Mouse (Mus musculus) c-Kit-negative CD71-positive TER-119-positive erythroid progenitor cells, embryonic 14.5 days (primary cell): ENCODE results near the gene Znrf1.
A peak's percentile ranks its signal among the peaks of the same experiment; 100 is the strongest.

Source experiments
- DNase-seq: peaks from one replicate; pipeline ENCODE4 v3.0.0-alpha.2; 2013; ENCODE audit warnings: low read depth, low spot score

The Znrf1 gene

DNA sequence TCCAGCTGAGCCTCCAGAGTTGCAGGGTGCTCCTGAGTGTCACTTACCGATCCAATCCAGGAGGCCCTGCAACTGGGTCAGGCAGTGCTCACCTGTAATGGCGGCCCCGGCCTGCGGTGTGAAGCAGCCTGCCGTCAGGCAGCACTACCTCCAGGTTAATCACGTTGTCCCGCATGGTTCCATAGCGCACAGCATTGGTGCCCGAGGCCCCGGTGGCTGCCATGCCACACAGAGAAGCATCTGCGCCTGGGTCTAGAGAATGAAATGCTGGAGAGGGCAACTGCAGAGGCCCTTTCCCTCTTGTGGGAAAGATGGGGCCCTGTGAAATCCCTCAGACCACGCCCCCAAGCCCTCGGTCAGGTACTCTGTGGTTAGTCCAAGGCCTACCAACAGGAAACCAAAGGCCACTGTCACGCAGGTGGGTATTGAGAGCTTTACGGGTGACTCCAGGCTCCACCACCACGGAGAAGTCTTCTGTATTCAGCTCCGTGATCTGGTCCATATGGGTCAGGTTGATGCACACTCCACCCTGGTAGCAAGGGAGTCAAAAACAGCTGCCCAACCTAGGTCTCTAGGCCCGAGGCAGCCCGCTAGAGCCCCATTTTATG lies 93.1 kb downstream of the Znrf1 start:
- no peak for DNase-seq

GRCm38 (mm10) chr8:111630105-111630521 lies 94.2 kb downstream of the Znrf1 start, which contains the start of gene Ldhd:
Ldhd (minus strand) TSS chr8:111630374.
- DNase-seq, result no peak

DNA sequence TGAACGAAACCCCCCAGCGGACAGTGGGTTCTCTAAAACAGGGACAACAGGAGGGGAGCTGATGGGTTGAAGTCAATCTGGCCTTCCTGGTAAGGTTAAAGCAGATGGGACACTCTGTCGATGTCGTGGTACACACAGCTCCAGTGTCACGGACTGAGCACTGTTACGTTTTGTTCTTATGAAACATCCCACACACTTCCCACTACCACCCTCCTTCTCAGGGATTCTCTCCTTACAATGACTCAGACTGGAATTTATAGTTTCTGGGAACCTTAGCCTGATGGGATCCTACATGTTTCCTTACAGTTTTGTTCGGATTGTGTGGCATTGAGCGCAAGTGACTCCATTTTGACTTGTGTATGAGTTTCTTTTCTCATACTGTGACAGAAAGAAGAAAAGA lies 95.7 kb downstream of the Znrf1 start:
- DNase-seq, result no peak

DNA sequence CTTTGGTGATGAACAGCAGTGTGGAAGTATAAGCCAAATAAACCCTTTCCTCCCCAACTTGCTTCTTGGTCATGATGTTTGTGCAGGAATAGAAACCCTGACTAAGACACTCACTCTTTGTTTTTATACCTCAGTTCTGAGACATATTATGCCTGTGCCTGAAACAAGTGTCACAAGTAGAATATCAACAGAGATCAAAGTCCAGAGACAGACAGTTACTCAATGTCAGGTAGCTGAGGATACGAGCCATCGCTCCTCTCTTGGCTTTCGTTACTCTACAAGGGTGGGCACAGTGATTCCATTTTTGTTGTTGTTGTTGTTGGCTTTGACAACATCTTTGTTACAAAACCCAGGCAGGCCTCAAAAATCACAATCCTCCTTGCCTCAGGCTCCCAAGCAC lies 97.1 kb downstream of the Znrf1 start:
- no peak for DNase-seq

DNA sequence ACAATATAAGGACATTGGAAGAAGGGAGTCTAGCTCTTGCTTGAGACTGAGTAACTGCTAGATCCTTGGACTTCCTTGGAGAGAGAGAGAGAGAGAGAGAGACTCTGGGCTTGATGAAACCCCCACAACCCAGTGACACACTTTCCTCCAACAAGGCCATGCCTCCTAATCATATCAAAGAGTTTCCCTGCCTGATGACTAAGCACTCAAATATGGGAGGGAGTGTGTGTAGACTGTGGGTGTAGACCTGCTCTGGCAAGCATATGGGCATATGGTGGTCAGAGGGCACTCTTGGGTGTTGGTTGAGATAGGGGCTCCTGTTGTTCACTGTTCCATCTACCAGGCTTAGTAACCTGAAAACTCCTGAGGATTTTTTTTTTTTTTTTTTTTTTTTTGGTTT lies 102.2 kb downstream of the Znrf1 start:
- DNase-seq, result no peak

DNA sequence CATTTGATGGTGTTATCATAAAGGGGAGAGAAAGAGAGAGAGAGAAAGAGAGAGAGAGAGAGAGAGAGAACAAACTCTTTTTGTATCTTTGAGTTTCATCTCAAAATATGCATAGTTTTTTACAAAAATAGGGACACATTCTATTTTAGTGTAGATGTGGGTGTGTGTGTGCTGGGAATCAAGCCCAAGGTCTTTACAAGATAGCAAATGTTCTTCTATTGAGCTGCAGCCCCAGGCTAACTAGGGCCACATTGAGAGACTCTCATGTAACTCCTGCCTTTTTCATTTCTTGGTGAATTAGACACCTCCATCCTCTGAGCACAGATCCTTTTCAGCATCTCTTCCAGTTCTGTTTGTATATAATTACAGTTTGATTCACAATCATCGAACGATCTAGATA lies 105.2 kb downstream of the Znrf1 start:
- no peak for DNase-seq

DNA sequence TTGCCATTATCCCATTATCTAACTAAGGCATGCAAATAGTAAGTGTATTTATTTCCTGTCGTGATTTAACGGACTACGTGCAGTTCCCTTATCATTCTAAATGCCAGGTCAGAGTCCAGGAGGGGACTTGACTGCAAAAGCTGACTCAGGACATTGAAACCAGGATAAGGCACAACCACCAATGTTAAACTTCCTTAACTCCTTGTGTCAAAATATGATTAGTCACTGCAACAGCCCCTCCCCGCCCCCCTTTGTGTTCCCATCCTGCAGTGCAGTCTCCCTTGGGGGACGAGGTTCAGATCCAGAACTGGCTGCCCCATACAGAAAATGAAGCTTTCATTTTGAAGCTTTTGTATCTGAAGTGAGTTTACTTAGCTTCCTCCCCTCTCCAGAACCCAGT lies 106.6 kb downstream of the Znrf1 start:
- no peak for DNase-seq

DNA sequence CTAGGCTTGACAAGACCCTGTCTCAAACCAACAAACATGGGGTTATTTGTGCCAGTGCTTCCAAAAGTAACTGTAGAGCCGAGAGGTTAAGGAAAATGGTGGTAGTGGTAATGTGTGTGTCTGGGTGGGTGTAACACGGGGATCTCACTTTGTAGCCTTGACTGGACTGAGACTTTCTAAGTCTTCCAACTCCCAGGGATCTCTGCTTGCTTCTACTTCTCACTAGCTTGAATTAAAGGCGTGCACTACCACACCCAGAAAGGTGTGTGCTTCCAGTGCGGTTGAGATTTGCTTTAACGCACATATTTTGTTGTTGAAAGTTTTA lies 107.0 kb downstream of the Znrf1 start:
- DNase-seq, result no peak

DNA sequence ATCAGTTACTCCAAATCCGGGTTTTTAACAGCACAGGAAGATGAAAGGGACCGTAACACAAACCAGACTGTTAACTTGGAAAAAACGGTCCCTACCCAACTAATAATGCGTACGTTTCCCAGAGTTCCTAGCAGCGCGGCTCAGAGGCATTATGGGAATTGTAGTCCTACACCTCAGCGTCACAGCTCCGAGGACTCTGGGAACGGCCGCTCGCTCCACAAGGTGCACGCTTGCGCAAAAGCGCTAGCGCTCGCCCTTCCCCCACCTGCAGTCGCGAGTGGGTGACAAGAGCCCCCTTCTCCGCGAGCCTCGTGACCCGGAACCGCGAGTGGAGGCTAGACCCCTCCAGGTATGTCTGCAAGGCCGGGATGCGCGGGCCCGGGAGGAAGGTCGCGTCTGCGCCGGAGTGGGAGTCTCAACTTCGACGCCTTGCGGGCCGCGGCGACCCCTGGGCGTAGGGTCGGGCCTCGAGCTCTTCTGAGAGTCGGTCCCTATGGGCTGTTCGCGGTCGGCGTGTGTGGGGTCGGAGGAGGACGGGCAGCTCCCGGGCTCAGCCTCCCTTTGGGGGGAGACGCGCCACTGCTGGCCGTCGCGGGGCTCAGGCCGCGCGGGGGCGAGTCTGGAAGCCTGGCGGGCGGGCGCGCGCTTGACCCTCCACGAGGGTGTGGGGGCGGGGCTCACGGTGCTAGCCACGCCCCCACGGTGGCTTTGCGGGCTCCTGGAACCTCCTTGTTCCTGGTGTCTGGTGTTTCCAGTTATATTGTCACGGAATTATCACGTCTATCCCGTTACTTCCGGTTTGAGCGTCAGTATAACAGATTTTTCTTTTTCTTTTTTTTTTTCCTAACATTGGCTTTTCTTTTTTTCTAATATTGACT lies 107.6 kb downstream of the Znrf1 start, which contains the start of gene Zfp1:
Gene Zfp1 (plus strand): TSS at position 138 of the 878 bp plus-strand sequence.
- peak; percentile 73 for DNase-seq

DNA sequence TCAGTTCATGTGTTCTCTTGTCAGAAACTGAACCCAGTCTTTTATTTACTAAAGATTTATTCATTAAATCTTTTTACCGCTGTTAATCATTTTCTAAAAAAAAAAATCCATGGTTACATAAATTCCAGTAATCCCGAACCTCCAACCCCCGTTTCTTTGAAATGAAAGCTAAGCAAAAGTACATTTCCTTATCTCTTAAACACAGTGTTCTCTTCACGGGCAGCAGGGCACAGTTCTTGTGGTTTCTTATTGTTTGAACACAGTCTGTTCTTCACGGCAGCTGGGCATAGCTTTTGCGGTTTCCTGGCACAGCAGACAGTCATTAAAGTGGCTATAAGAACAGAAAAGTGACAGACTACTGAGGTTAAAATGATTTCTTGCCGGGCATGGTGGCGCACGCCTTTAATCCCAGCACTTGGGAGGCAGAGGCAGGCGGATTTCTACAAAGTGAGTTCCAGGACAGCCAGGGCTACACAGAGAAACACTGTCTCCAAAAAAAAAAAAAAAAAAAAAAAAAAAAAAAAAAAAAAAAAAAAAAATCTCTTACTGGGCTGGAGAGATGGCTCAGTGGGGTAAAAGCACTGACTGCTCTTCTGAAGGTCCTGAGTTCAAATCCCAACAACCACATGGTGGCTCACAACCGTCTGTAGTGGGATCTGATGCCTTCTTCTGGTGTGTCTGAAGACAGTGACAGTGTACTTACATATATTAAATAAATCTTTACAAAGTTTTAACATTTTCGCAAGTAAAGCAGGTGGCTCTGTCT lies 108.6 kb downstream of the Znrf1 start:
- peak; percentile 22 for DNase-seq

GRCm38 (mm10) chr8:111645715-111646114 lies 109.8 kb downstream of the Znrf1 start:
- no peak for DNase-seq

DNA sequence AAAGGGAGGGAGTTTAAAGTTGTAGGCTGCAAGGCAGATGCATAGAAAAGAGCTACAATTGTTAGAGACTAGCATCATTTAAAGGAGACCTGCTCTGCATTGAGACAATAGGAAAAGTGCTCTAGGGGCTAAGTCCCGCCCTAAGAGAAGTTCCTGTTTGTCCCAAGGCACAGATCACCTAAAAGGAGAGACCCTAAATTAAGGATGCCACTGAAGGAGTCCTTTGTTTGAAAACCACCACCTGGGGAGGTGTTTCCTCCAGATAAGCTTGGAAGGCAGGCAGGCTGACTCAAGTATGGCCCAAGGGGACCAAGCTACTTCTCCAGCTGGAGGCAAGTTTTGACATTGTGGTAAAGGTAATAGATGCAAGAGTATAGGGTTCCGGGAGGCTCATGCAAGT lies 112.9 kb downstream of the Znrf1 start:
- DNase-seq, result no peak

DNA sequence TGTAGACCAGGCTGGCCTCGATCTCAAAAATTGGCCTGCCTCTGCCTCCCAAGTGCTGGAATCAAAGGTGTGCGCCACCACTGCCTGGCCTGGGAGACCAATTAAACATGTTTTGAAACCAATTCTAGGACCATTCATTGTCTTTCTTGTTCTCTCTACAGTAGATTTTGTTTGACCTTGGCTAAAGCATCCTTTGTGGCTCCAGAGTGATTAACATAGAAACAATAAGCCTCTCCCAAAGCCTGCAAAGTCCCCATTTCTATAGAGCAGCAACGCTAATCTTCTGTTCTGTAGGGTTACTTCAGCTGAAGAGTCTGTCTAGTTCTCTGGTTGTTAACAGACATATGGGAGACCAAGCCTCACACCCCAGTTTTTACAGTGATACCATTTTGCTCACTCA lies 114.8 kb downstream of the Znrf1 start:
- no peak for DNase-seq

DNA sequence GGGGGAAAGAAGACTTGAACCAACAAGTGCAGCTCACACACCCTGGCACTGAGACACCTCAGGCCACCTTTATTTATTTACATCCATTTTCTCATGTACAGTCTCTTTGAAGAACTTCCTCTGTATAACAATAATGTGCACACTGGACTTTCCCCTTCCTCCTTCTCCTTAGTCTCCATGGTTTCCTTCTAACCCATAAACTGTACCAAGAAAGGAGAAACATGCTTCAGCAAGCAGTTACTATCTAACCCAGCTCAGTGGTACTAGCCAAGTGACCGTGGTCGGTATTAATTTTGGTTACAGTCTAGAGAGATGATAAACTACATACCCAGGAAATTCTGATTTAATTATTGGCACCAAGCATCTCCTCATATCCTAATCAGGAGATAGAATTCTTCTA lies 117.6 kb downstream of the Znrf1 start:
- no peak for DNase-seq

DNA sequence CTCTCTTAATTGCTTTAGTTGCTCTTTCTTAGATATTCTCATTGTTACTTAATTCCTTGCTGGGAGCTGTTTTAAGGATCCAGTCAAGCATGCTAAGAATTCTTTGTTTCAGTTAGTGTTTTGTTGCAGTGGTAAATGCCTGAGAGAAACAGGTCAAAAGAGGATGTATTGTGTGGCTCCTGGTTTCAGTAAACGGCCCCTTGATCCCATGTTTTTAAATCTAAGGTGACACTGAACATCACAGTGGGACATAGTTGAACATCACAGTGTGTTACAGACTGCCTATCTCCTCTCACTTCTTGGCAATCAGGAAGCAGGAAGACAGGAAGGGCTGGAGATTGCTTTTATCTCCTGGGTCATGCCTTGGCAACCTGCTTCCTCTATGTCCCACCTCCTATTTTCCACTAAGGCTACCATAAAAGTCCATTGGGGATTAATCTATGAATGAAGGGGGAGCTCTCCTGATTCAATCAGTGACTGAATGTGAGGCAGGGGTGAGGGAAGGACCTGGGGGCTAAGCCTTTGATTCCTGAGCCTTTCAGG lies 121.5 kb downstream of the Znrf1 start:
- DNase-seq, result no peak

DNA sequence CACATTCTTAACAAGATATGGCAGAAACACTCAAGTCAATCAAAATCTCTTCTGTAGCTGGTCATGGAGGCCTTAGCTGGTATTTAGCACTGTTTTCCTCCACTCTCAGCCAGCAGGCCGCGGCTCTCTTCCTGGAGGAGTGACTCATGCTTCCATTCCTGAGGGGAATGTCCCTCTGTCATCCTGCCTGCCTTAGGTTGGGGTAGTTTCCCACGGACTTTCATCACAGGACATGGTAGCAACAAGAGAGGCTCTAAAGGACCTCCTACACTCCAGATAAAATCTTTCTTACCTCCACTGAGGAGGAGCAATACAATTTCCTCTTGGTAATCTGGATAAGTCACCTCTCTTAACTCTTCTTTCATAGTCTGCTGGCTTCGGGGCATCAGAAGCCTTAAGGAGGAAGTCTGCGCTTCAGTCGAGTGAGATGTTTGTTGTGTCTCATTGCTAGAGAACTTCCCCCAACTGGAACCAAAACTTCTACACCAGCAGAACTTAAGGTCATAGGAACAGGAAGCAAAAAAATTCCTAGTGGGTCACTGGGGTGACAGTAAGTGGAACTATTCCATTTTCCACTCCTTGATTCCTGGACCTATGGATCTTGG lies 123.0 kb downstream of the Znrf1 start:
- no peak for DNase-seq

DNA sequence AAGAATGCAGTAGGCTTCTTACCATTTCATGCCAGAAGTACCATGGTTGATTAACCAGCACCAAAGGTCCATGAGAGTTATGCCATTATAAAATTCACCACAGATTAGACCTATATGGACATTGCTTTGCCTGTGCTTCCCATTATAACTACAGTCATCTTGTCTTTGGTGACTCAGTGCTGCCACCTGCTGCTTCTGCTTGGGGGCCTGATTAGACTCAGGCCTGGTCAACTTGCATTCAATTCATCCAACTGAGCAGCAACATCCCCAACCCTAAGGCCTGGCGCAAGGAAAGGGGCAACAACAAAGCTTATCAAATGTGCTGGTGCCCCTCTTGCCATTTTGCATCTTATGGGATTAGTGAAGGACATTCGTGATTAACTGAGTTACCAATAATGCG lies 126.6 kb downstream of the Znrf1 start:
- no peak for DNase-seq

DNA sequence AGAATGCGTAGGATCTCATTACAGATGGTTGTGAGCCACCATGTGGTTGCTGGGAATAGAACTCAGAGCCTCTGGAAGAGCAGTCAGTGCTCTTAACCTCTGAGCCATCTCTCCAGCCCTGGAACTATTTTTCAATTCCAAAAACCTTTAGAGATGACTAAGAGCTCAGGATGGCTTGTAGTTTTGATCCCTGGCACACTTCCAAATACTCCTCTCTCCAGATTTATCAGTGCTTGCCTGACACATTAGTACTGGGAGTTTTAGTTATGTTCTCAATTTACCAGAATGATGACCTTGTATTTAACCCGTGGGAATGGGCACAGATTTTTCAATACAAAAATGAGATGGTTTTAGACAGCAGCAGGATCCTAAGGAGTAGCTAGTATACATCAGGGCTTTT lies 130.9 kb downstream of the Znrf1 start:
- no peak for DNase-seq
